Mouse (Mus musculus) midbrain, embryonic 12.5 days (tissue): ENCODE measurements around the gene Tmem145. TPM values are rescaled to one million over a fixed set of nuclear protein-coding genes. Genes with fewer than 3 reads are reported as not detected.

Experiments used
- ATAC-seq: fragments of 200-750 bp; cut with Nextera tagmentation; 2 replicates; pipeline ENCODE4 v1.8.0; 2017; ENCODE audit warnings: low read depth, moderate TSS enrichment, moderate library complexity; ENCODE audit not compliant: low FRiP score
- H3K27ac ChIP-seq: fragments of 300-500 bp; sonication (generic); replicated peaks from 2 replicates; pipeline ENCODE4 v1.5.1; 2016; ENCODE audit warnings: mild to moderate bottlenecking
- H3K27me3 ChIP-seq: fragments of 300-500 bp; sonication (generic); 2 replicates; pipeline ENCODE4 v1.6.1; 2016; ENCODE audit warnings: mild to moderate bottlenecking
- H3K36me3 ChIP-seq: fragments of 300-500 bp; sonication (generic); 2 replicates; pipeline ENCODE4 v1.6.1; 2016
- H3K4me1 ChIP-seq: fragments of 300-500 bp; sonication (generic); 2 replicates; pipeline ENCODE4 v1.6.1; 2016
- H3K4me2 ChIP-seq: fragments of 300-500 bp; sonication (generic); replicated peaks from 2 replicates; pipeline ENCODE4 v1.6.1; 2016; ENCODE audit warnings: mild to moderate bottlenecking, moderate library complexity
- H3K4me3 ChIP-seq: fragments of 300-500 bp; sonication (generic); 2 replicates; pipeline ENCODE4 v1.5.1; 2016; ENCODE audit warnings: mild to moderate bottlenecking
- H3K9ac ChIP-seq: fragments of 300-500 bp; sonication (generic); replicated peaks from 2 replicates; pipeline ENCODE4 v1.6.1; 2016; ENCODE audit warnings: mild to moderate bottlenecking, moderate library complexity
- H3K9me3 ChIP-seq: fragments of 300-500 bp; sonication (generic); 2 replicates; pipeline ENCODE4 v1.6.1; 2016; ENCODE audit warnings: mild to moderate bottlenecking
- WGBS: fragments of 180-500 bp; shearing (Covaris S2); methylation state at CpG from one replicate; pipeline ENCODE4 v1.1.7; 2016; 5-methylcytosine and 5-hydroxymethylcytosine counted together
- polyA plus RNA-seq: library from polyadenylated mRNA; unstranded; fragments of >200 nt; fragmentation: Nextera tagmentation; extraction: Ambion mirVana; gene quantifications from 2 replicates; pipeline ENCODE4 v1.2.1, GENCODE M21; 2016

The Tmem145 gene
- polyA plus RNA-seq, 1 experiment from 2014 or later = 21.4 TPM

- ATAC-seq = peak; percentile 68
- Histone ChIP-seq H3K9ac (peak overlapping the region; percentile 84), H3K4me2 (peak overlapping the region; percentile 94), H3K4me3 (peak overlapping the region; percentile 62), H3K4me1 (peaks cover 67% of the 10 kb centered on the region), H3K36me3 (no peaks in the 10 kb centered on the region), H3K27ac (peak overlapping the region; percentile 99), H3K9me3 (no peaks in the 10 kb centered on the region), H3K27me3 (no peaks in the 10 kb centered on the region)
- WGBS = 2% methylated on average over 28 of the region's 49 CpGs
Measured at GRCm38 (mm10) chr7:25279076-25279860, 26.6 kb upstream of the Tmem145 start.

GRCm38 (mm10) chr7:25279861-25280791 is 25.8 kb upstream of the Tmem145 start:
- 3% methylated on average over 6 of the region's 6 CpGs for WGBS
- Histone ChIP-seq H3K4me3 (peak overlapping the region; percentile 62), H3K9me3 (no peaks in the 10 kb centered on the region), H3K4me1 (peaks cover 68% of the 10 kb centered on the region), H3K4me2 (peak overlapping the region; percentile 94), H3K27me3 (no peaks in the 10 kb centered on the region), H3K9ac (peak overlapping the region; percentile 84), H3K36me3 (peaks cover 6% of the 10 kb centered on the region; the same call in 1 of the 2 replicates), H3K27ac (peak overlapping the region; percentile 99)
- peak; percentile 2 for ATAC-seq

- peaks cover 60% of the 10 kb centered on the region for H3K4me1 ChIP-seq
- peak overlapping the region; percentile 99 for H3K27ac ChIP-seq
- H3K36me3 ChIP-seq = peaks cover 17% of the 10 kb centered on the region
- H3K4me2 ChIP-seq = peak overlapping the region; percentile 94
- no peak; the same call in 1 of the 2 replicates for ATAC-seq
- no peaks in the 10 kb centered on the region for H3K9me3 ChIP-seq
- H3K9ac ChIP-seq = peak overlapping the region; percentile 84
- no peaks in the 10 kb centered on the region for H3K27me3 ChIP-seq
- H3K4me3 ChIP-seq = peak overlapping the region; percentile 81
- 23% methylated on average over 12 of the region's 12 CpGs for WGBS
Measured at GRCm38 (mm10) chr7:25281166-25281733, 24.7 kb upstream of the Tmem145 start.

- Histone ChIP-seq H3K4me2 (peak overlapping the region; percentile 94), H3K27ac (peak overlapping the region; percentile 99), H3K36me3 (peaks cover 24% of the 10 kb centered on the region), H3K9ac (peak overlapping the region; percentile 86), H3K4me3 (peak overlapping the region; percentile 81), H3K27me3 (no peaks in the 10 kb centered on the region), H3K9me3 (no peaks in the 10 kb centered on the region), H3K4me1 (peaks cover 55% of the 10 kb centered on the region)
- WGBS = 1% methylated on average over 66 of the region's 108 CpGs
- peak; percentile 78 for ATAC-seq
Measured at GRCm38 (mm10) chr7:25281734-25282601, 23.9 kb upstream of the Tmem145 start.

GRCm38 (mm10) chr7:25282731-25283211 is 23.1 kb upstream of the Tmem145 start:
- Histone ChIP-seq H3K4me1 (peaks cover 48% of the 10 kb centered on the region), H3K4me2 (peak overlapping the region; percentile 94), H3K27ac (peak overlapping the region; percentile 99), H3K36me3 (peaks cover 33% of the 10 kb centered on the region), H3K9me3 (no peaks in the 10 kb centered on the region), H3K27me3 (no peaks in the 10 kb centered on the region), H3K9ac (peak overlapping the region; percentile 86), H3K4me3 (peak overlapping the region; percentile 81)
- ATAC-seq = 0 out of 2 replicates have a peak, but pooled peaks have one; percentile 3
- WGBS = under 1% methylated on average over 33 of the region's 36 CpGs

GRCm38 (mm10) chr7:25283637-25284036 is 22.3 kb upstream of the Tmem145 start:
- Histone ChIP-seq H3K9me3 (no peaks in the 10 kb centered on the region), H3K4me3 (peak overlapping the region; percentile 81), H3K27me3 (no peaks in the 10 kb centered on the region), H3K9ac (peak overlapping the region; percentile 86), H3K27ac (peak overlapping the region; percentile 99), H3K4me2 (peak overlapping the region; percentile 94), H3K4me1 (peaks cover 44% of the 10 kb centered on the region), H3K36me3 (peaks cover 41% of the 10 kb centered on the region)
- WGBS = 24% methylated on average over 5 of the region's 5 CpGs
- ATAC-seq = no peak

- Histone ChIP-seq H3K4me2 (peak overlapping the region; percentile 94), H3K27ac (peak overlapping the region; percentile 99), H3K36me3 (peaks cover 47% of the 10 kb centered on the region), H3K9ac (peak overlapping the region; percentile 86), H3K4me3 (peak overlapping the region; percentile 81), H3K9me3 (no peaks in the 10 kb centered on the region), H3K4me1 (peaks cover 44% of the 10 kb centered on the region), H3K27me3 (no peaks in the 10 kb centered on the region)
- WGBS = 67% methylated on average over 2 of the region's 2 CpGs
- ATAC-seq = no peak
Measured at GRCm38 (mm10) chr7:25284171-25284570, 21.7 kb upstream of the Tmem145 start.

GRCm38 (mm10) chr7:25284766-25285165 is 21.1 kb upstream of the Tmem145 start:
- Histone ChIP-seq H3K4me2 (peak overlapping the region; percentile 94), H3K4me1 (peaks cover 42% of the 10 kb centered on the region), H3K4me3 (peak overlapping the region; percentile 81; the same call in 1 of the 2 replicates), H3K27ac (0 out of 2 replicates have a peak overlapping the region, but pooled peaks have one; percentile 16), H3K27me3 (no peaks in the 10 kb centered on the region), H3K36me3 (peaks cover 52% of the 10 kb centered on the region), H3K9ac (peak overlapping the region; percentile 86), H3K9me3 (no peaks in the 10 kb centered on the region)
- WGBS = 76% methylated on average over 5 of the region's 5 CpGs
- no peak for ATAC-seq

GRCm38 (mm10) chr7:25285511-25286238 is 20.2 kb upstream of the Tmem145 start:
- no peak overlapping the region for H3K27ac ChIP-seq
- no peak for ATAC-seq
- H3K9me3 ChIP-seq = no peaks in the 10 kb centered on the region
- H3K9ac ChIP-seq = no peak overlapping the region
- H3K4me2 ChIP-seq = no peak overlapping the region
- H3K4me1 ChIP-seq = peaks cover 34% of the 10 kb centered on the region
- no peaks in the 10 kb centered on the region for H3K27me3 ChIP-seq
- H3K36me3 ChIP-seq = peaks cover 62% of the 10 kb centered on the region
- 93% methylated on average over 20 of the region's 20 CpGs for WGBS
- no peak overlapping the region for H3K4me3 ChIP-seq

- H3K9me3 ChIP-seq = no peaks in the 10 kb centered on the region
- no peak overlapping the region for H3K4me3 ChIP-seq
- no peak overlapping the region for H3K4me2 ChIP-seq
- peaks cover 28% of the 10 kb centered on the region for H3K4me1 ChIP-seq
- H3K36me3 ChIP-seq = peaks cover 75% of the 10 kb centered on the region
- 80% methylated on average over 8 of the region's 8 CpGs for WGBS
- no peak overlapping the region for H3K9ac ChIP-seq
- H3K27me3 ChIP-seq = no peaks in the 10 kb centered on the region
- H3K27ac ChIP-seq = no peak overlapping the region
- no peak for ATAC-seq
Measured at GRCm38 (mm10) chr7:25286989-25287388, 18.9 kb upstream of the Tmem145 start.
